Mouse (Mus musculus): ENCODE results near the gene Fryl.

- TF ChIP-seq POLR2A (IDR thresholded peaks at IDR 0.05; ENCODE audit: control insufficient read depth, extremely low read depth, insufficient read depth, low read length, poor library complexity) (no peak), CTCF (IDR thresholded peaks at IDR 0.05; ENCODE audit: borderline replicate concordance, control insufficient read depth, extremely low read depth, insufficient read depth, low read length, poor library complexity) (no peak)
Measured at GRCm38 (mm10) chr5:73190164-73190563, 66.3 kb downstream of the Fryl start.
